16 mouse cellular contexts compared by ENCODE assay signal in the genomic region with DNA sequence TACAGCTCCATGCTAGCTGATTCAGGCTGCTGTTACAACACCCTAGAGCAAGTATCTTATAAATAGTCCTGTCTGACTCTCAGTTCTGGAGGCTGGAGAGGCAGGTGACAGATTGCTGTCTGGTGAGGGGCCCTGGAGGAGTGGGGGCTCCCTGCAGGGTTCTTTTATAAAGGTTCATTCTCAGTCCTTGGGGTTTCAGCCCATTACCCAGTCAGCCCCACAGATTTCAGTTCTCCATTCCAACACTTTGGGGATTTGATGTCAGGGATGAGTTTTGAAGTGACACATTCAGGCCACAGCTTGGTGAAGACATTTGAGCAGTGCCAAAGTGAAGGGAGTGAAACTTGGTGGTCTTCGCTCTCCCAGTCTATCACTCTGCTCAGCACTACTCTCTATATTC.
"Had no signal": no experiment of that assay in that cellular context is flagged by ENCODE, and none has a peak within 500 bp of the region (broad histone marks: within the 10 kb centered on the region; RNA-seq: fewer than 3 reads in every experiment).

No protein-coding gene starts in this region.

- DNase-seq: layer of hippocampus, adult 9-11 months; liver, embryonic 13.5 days; lung, adult 2 months; lung, postnatal 14 days; lung, postnatal 4 days; right cerebral cortex, adult 18-20 months; right cerebral cortex, postnatal 14 days; right cerebral cortex, postnatal 4 days; thymus, postnatal 25 days had no signal

- H3K27ac ChIP-seq: layer of hippocampus, adult 2 months; liver, embryonic 13.5 days; midbrain, embryonic 12.5 days; midbrain, embryonic 15.5 days; neural tube, embryonic 12.5 days; neural tube, embryonic 15.5 days had no signal

- H3K27me3 ChIP-seq: liver, embryonic 13.5 days; midbrain, embryonic 12.5 days; midbrain, embryonic 15.5 days; neural tube, embryonic 12.5 days; neural tube, embryonic 15.5 days had no signal

- H3K4me1 ChIP-seq: liver, embryonic 13.5 days had no signal

- H3K9ac ChIP-seq: liver, embryonic 13.5 days; midbrain, embryonic 12.5 days; midbrain, embryonic 15.5 days; neural tube, embryonic 12.5 days; neural tube, embryonic 15.5 days had no signal

- H3K36me3 ChIP-seq: liver, embryonic 13.5 days had no signal

- H3K9me3 ChIP-seq: liver, embryonic 13.5 days; midbrain, embryonic 12.5 days; midbrain, embryonic 15.5 days; neural tube, embryonic 12.5 days; neural tube, embryonic 15.5 days had no signal

- ATAC-seq: inflammation-experienced regulatory T-cells, adult 6 months; intestine, embryonic 16.5 days; midbrain, embryonic 15.5 days had no signal

- H3K4me3 ChIP-seq: layer of hippocampus, adult 2 months; liver, embryonic 13.5 days; midbrain, embryonic 12.5 days; midbrain, embryonic 15.5 days; neural tube, embryonic 12.5 days; neural tube, embryonic 15.5 days had no signal

- H3K4me2 ChIP-seq: liver, embryonic 13.5 days; midbrain, embryonic 12.5 days; midbrain, embryonic 15.5 days; neural tube, embryonic 12.5 days; neural tube, embryonic 15.5 days had no signal
